Mouse (Mus musculus) small intestine, adult 2 months (tissue): ENCODE results near the gene Inpp5a. TPM values are rescaled to one million over a fixed set of nuclear protein-coding genes. Genes with fewer than 3 reads are reported as not detected.

Source experiments
- H3K27ac ChIP-seq: fragments of 200-500 bp; 2 replicates; pipeline ENCODE4 v1.5.1; 2012; ENCODE audit warnings: low read depth, low read length, control low read depth, inconsistent platforms; ENCODE audit not compliant: insufficient read depth
- H3K27me3 ChIP-seq: fragments of 200-500 bp; 2 replicates; pipeline ENCODE4 v1.6.1; 2012; ENCODE audit warnings: mild to moderate bottlenecking, moderate library complexity, low read length, inconsistent platforms; ENCODE audit not compliant: control insufficient read depth, insufficient read depth
- H3K36me3 ChIP-seq: fragments of 200-500 bp; 2 replicates; pipeline ENCODE4 v1.6.1; 2012; ENCODE audit warnings: mild to moderate bottlenecking, low read length, control low read depth, inconsistent platforms; ENCODE audit not compliant: control insufficient read depth, insufficient read depth
- H3K4me1 ChIP-seq: fragments of 200-500 bp; 2 replicates; pipeline ENCODE4 v1.6.1; 2012; ENCODE audit warnings: low read length, inconsistent platforms, mixed read lengths; ENCODE audit not compliant: control insufficient read depth, insufficient read depth, insufficient read length
- H3K4me3 ChIP-seq: fragments of 200-500 bp; 2 replicates; pipeline ENCODE4 v1.5.1; 2012; ENCODE audit warnings: low read depth, mild to moderate bottlenecking, control low read depth, inconsistent platforms, low read length, moderate library complexity
- CTCF ChIP-seq: fragments of 200-500 bp; IDR thresholded peaks from 2 replicates; pipeline ENCODE4 v1.5.1; 2012; ENCODE audit warnings: low read depth, mild to moderate bottlenecking, control low read depth, inconsistent platforms, low read length, moderate library complexity, mixed read lengths; ENCODE audit not compliant: insufficient replicate concordance, insufficient read length; ENCODE audit errors: extremely low read depth
- POLR2A ChIP-seq: fragments of 200-500 bp; IDR thresholded peaks from 2 replicates; pipeline ENCODE4 v1.6.1; 2012; ENCODE audit warnings: low read depth, mild to moderate bottlenecking, control low read depth, inconsistent platforms, low read length, moderate library complexity
- WGBS: fragments of 180-500 bp; shearing (Covaris S2); methylation state at CpG from one replicate; pipeline ENCODE4 v1.1.7; 2018; 5-methylcytosine and 5-hydroxymethylcytosine counted together
- polyA plus RNA-seq: library from polyadenylated mRNA; depleted of rRNA; stranded (reverse); fragments of >200 nt; gene quantifications from 2 replicates; pipeline ENCODE4 v1.2.3, GENCODE M21; 2012

The Inpp5a gene
- polyA plus RNA-seq, 1 experiment = 56.6 TPM

- WGBS = 73% methylated on average over 3 of the region's 3 CpGs
- Histone ChIP-seq H3K27ac (no peak overlapping the region), H3K27me3 (no peaks in the 10 kb centered on the region), H3K4me3 (no peak overlapping the region), H3K36me3 (no peaks in the 10 kb centered on the region), H3K4me1 (peaks cover 36% of the 10 kb centered on the region)
- no peak for TF ChIP-seq CTCF
These were observed 65.4 kb downstream of the Inpp5a start for GRCm38 (mm10) chr7:139454285-139454684.

- no peak overlapping the region for H3K4me3 ChIP-seq
- no peaks in the 10 kb centered on the region for H3K36me3 ChIP-seq
- peaks cover 38% of the 10 kb centered on the region for H3K4me1 ChIP-seq
- no peaks in the 10 kb centered on the region for H3K27me3 ChIP-seq
- H3K27ac ChIP-seq = no peak overlapping the region
- 75% methylated on average over 6 of the region's 6 CpGs for WGBS
- TF ChIP-seq POLR2A (no peak), CTCF (no peak)
These were observed 67.8 kb downstream of the Inpp5a start for GRCm38 (mm10) chr7:139456759-139457158.

- Histone ChIP-seq H3K36me3 (no peaks in the 10 kb centered on the region), H3K4me3 (no peak overlapping the region), H3K4me1 (peaks cover 5% of the 10 kb centered on the region), H3K27ac (peak overlapping the region; percentile 46; the same call in 1 of the 2 replicates), H3K27me3 (no peaks in the 10 kb centered on the region)
- TF ChIP-seq CTCF = no peak
- TF ChIP-seq POLR2A = no peak
- WGBS = 77% methylated on average over 12 of the region's 12 CpGs
These were observed 72.4 kb downstream of the Inpp5a start for GRCm38 (mm10) chr7:139461344-139461743.

- WGBS = 96% methylated on average over 10 of the region's 10 CpGs
- H3K36me3 ChIP-seq = no peaks in the 10 kb centered on the region
- H3K27ac ChIP-seq = no peak overlapping the region
- H3K27me3 ChIP-seq = no peaks in the 10 kb centered on the region
- no peak overlapping the region for H3K4me3 ChIP-seq
- TF ChIP-seq CTCF (no peak), POLR2A (no peak)
- peaks cover 9% of the 10 kb centered on the region for H3K4me1 ChIP-seq
These were observed 73.2 kb downstream of the Inpp5a start for GRCm38 (mm10) chr7:139462142-139462541.

- no peaks in the 10 kb centered on the region for H3K27me3 ChIP-seq
- no peak overlapping the region for H3K4me3 ChIP-seq
- WGBS = 83% methylated on average over 4 of the region's 4 CpGs
- TF ChIP-seq POLR2A (no peak), CTCF (no peak)
- H3K4me1 ChIP-seq = peaks cover 19% of the 10 kb centered on the region
- no peak overlapping the region for H3K27ac ChIP-seq
- no peaks in the 10 kb centered on the region for H3K36me3 ChIP-seq
These were observed 76.6 kb downstream of the Inpp5a start for GRCm38 (mm10) chr7:139465538-139465937.

GRCm38 (mm10) chr7:139466484-139467176 is 77.7 kb downstream of the Inpp5a start:
- 54% methylated on average over 7 of the region's 7 CpGs for WGBS

GRCm38 (mm10) chr7:139467177-139467895 is 78.4 kb downstream of the Inpp5a start:
- no peaks in the 10 kb centered on the region for H3K27me3 ChIP-seq
- no peaks in the 10 kb centered on the region for H3K36me3 ChIP-seq
- WGBS = 84% methylated on average over 10 of the region's 10 CpGs
- H3K4me1 ChIP-seq = peaks cover 17% of the 10 kb centered on the region
- peak overlapping the region; percentile 24 for H3K27ac ChIP-seq
- H3K4me3 ChIP-seq = no peak overlapping the region
- TF ChIP-seq CTCF (no peak), POLR2A (no peak)

More at GRCm38 (mm10) chr7:139466484-139467176, 77.7 kb downstream of the Inpp5a start:
- H3K4me3 ChIP-seq = no peak overlapping the region
- peak overlapping the region; percentile 24; the same call in 1 of the 2 replicates for H3K27ac ChIP-seq
- TF ChIP-seq CTCF = no peak
- no peak for TF ChIP-seq POLR2A
- H3K4me1 ChIP-seq = peaks cover 14% of the 10 kb centered on the region
- no peaks in the 10 kb centered on the region for H3K27me3 ChIP-seq
- no peaks in the 10 kb centered on the region for H3K36me3 ChIP-seq
